Mouse (Mus musculus) kidney, embryonic 16.5 days (tissue): ENCODE results near the gene Cacna1a. TPM values are rescaled to one million over a fixed set of nuclear protein-coding genes. Genes with fewer than 3 reads are reported as not detected.
"Not testable (repeated sequence)": the region's sequence is repeated elsewhere in the genome, so short reads cannot be mapped to it uniquely, and the experiment has no call there.

ENCODE experiments used
- ATAC-seq: fragments of 200-750 bp; cut with Nextera tagmentation; 2 replicates; pipeline ENCODE4 v1.8.0; 2017; ENCODE audit warnings: moderate TSS enrichment; ENCODE audit not compliant: low FRiP score, low TSS enrichment
- H3K27ac ChIP-seq: fragments of 300-500 bp; sonication (generic); 2 replicates; pipeline ENCODE4 v1.5.1; 2014; ENCODE audit warnings: low read length
- H3K27me3 ChIP-seq: fragments of 300-500 bp; sonication (generic); 2 replicates; pipeline ENCODE4 v1.6.1; 2014; ENCODE audit warnings: low read length, control low read depth, mixed read lengths; ENCODE audit not compliant: insufficient read depth
- H3K36me3 ChIP-seq: fragments of 300-500 bp; sonication (generic); 2 replicates; pipeline ENCODE4 v1.6.1; 2014; ENCODE audit warnings: low read length, control low read depth, mixed read lengths; ENCODE audit not compliant: insufficient read depth
- H3K4me1 ChIP-seq: fragments of 300-500 bp; sonication (generic); 2 replicates; pipeline ENCODE4 v1.6.1; 2014; ENCODE audit warnings: low read length, control low read depth, mixed read lengths; ENCODE audit not compliant: insufficient read depth
- H3K4me2 ChIP-seq: fragments of 300-500 bp; sonication (generic); replicated peaks from 2 replicates; pipeline ENCODE4 v1.6.1; 2014; ENCODE audit warnings: low read depth, low read length
- H3K4me3 ChIP-seq: fragments of 300-500 bp; sonication (generic); 2 replicates; pipeline ENCODE4 v1.5.1; 2014; ENCODE audit warnings: mild to moderate bottlenecking, low read length
- H3K9ac ChIP-seq: fragments of 300-500 bp; sonication (generic); replicated peaks from 2 replicates; pipeline ENCODE4 v1.6.1; 2014; ENCODE audit warnings: low read length
- H3K9me3 ChIP-seq: fragments of 300-500 bp; sonication (generic); 2 replicates; pipeline ENCODE4 v1.6.1; 2016; ENCODE audit warnings: low read length, control low read depth
- WGBS: fragments of 180-500 bp; shearing (Covaris S2); extraction: QIAGEN DNeasy Blood & Tissue Kit; methylation state at CpG from one replicate; pipeline ENCODE4 v1.1.7; 2014; 5-methylcytosine and 5-hydroxymethylcytosine counted together
- polyA plus RNA-seq: library from polyadenylated mRNA; unstranded; fragments of >200 nt; fragmentation: Nextera tagmentation; extraction: Ambion mirVana; gene quantifications from 2 replicates; pipeline ENCODE4 v1.2.1, GENCODE M21; 2015

The Cacna1a gene
- polyA plus RNA-seq, 1 experiment from 2014 or later, result 2.0 TPM

DNA sequence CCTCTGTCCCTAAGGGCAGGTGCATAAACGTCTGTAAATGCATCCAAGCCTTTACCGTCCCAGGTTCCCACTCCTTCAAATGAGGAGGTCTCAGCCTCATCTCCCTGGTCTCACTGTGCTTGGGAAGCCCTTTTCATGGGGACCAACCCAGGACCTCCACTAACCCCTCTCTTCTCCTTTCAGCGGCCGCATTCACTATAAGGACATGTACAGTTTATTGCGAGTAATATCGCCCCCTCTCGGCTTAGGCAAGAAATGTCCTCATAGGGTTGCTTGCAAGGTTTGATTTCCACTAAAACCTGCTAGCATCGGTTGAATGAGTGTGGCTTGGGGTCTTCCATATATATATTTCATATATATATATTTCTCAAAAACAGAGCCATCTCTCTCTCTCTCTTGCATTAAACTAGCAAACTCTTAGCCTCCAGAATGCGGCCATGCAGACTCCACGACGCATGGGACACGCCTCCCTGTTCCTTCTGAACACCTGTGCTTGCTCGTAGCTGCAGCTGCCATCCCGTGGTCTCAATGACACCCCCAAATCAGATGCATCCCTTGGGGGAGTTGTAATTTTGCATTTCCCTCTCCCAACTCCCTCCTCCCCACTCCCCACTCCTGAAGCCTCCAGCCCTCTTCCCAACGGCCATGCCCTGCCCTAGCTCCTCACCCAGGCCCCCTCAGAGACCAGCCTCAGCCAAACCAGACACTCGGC is 226.4 kb downstream of the Cacna1a start:
- 37% methylated on average over 16 of the region's 16 CpGs for WGBS
- Histone ChIP-seq H3K27me3 (peaks cover 9% of the 10 kb centered on the region), H3K9me3 (no peaks in the 10 kb centered on the region), H3K9ac (no peak overlapping the region), H3K36me3 (no peaks in the 10 kb centered on the region), H3K4me3 (no peak overlapping the region), H3K4me2 (no peak overlapping the region), H3K4me1 (no peaks in the 10 kb centered on the region), H3K27ac (no peak overlapping the region)
- no peak for ATAC-seq

DNA sequence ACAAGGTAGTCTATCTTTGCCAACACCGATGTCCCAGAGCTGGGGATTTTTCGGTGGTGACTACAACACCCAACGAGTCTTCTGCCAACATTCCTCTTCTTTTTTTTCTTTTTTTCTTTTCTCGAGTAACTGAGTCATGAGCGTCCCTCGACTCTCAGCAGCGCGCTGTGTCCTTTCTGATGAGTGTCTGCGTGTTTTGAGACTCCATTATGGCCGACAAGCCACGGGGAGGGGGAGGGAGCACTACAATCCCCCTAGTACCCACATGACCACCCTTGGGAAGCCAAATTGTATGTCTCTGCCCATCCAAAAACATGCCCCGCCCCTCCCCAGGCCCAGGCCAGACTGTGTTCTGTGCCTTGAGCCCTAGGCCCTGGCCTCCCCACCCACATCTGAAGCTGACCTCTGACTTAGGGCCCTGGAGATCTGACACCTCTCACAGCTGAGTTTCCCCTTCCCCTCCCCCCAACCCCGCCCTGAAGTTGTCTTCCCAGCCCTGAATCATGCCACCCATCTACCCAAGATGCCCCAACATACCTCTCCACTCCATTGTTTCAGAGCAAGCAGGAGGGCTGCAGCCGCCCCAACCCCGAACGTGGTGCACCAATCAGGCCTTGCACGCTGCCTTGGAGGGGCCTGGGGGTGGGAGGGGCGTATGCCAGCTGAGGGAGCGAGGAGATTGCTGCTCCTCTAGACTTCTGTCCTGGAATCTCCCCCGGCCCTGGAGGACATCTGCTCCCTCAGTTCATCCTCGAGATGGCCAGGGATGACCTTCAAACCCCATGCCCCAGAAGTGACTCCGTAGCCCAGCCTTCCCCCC is 227.6 kb downstream of the Cacna1a start:
- Histone ChIP-seq H3K4me1 (no peaks in the 10 kb centered on the region), H3K4me3 (no peak overlapping the region), H3K9ac (no peak overlapping the region), H3K27ac (no peak overlapping the region), H3K36me3 (no peaks in the 10 kb centered on the region), H3K4me2 (no peak overlapping the region), H3K27me3 (peaks cover 9% of the 10 kb centered on the region), H3K9me3 (no peaks in the 10 kb centered on the region)
- 24% methylated on average over 22 of the region's 22 CpGs for WGBS
- peak; percentile 15; the same call in 1 of the 2 replicates for ATAC-seq

DNA sequence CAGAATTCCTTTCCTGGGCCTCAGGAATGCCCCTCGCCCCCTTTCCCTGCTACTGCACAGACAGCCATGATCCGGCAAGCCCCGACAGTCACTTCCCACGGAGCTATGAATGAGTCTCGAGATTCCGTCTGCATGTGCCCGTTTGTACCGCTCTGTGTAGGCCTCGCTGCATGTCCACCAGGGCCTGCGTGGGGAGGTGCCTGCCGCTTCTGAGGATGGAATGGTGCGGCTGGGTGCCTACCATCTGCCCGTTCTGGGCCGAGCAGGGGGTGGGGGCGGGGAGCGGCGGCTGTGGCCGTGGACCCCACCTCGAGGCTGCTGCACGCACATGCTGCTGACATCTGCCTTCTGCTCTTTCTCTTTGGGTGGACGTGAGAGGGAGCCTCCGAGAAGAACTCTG is 228.8 kb downstream of the Cacna1a start:
- H3K36me3 ChIP-seq, result no peaks in the 10 kb centered on the region
- no peak overlapping the region for H3K4me3 ChIP-seq
- no peaks in the 10 kb centered on the region for H3K4me1 ChIP-seq
- no peak overlapping the region for H3K9ac ChIP-seq
- H3K9me3 ChIP-seq, result no peaks in the 10 kb centered on the region
- ATAC-seq, result no peak
- H3K27ac ChIP-seq, result no peak overlapping the region
- H3K27me3 ChIP-seq, result peaks cover 9% of the 10 kb centered on the region
- no peak overlapping the region for H3K4me2 ChIP-seq
- WGBS, result 48% methylated on average over 22 of the region's 22 CpGs

DNA sequence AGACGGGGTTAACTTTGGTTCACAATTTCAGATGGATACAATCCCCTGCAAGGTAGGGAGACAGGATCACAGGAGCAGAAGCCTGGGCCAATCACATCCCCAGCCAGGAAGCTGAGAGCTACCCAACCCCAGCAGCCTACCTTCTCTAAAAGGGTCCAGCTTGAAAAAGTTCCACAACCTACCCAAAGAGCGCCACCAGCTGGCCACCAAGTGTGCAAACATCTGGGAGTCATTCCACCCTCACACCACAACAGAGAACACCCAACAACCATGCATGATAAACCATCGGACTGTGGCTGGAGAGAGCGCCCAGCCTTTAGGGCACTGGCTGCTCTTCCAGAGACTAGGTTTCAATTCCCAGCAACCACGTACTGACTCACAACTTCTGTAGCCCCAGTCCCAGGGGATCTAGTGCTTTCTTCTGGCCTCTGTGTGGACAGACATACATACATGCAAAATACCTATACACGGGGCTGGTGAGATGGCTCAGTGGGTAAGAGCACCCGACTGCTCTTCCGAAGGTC is 232.9 kb downstream of the Cacna1a start:
- peaks cover 5% of the 10 kb centered on the region; the same call in 1 of the 2 replicates for H3K27me3 ChIP-seq
- 76% methylated on average over 8 of the region's 8 CpGs for WGBS
- ATAC-seq, result no peak

DNA sequence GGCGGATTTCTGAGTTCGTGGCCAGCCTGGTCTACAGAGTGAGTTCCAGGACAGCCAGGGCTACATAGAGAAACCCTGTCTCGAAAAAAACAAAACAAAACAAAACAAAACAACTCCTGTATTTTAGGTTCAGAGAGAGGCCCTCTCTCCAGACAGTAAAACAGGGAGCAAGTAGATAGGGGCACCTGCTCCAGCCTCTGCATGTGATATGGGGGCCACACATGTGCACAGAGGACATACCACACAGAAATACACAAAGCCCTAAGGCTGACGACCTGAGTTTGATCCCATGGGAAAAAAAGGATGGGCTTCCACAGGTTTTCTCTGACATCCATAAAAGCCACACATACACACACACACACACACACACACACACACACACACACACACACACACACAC is 235.2 kb downstream of the Cacna1a start:
- H3K27me3 ChIP-seq, H3K4me2 ChIP-seq, ATAC-seq, H3K9me3 ChIP-seq, H3K4me3 ChIP-seq, H3K9ac ChIP-seq, H3K27ac ChIP-seq, H3K4me1 ChIP-seq, H3K36me3 ChIP-seq: not testable (repeated sequence)
- 70% methylated on average over 4 of the region's 4 CpGs for WGBS

More for the DNA sequence above, 232.9 kb downstream of the Cacna1a start:
- H3K9me3 ChIP-seq, result no peaks in the 10 kb centered on the region
- H3K36me3 ChIP-seq, result no peaks in the 10 kb centered on the region
- no peak overlapping the region for H3K27ac ChIP-seq
- no peak overlapping the region for H3K9ac ChIP-seq
- no peak overlapping the region for H3K4me2 ChIP-seq
- H3K4me1 ChIP-seq, result no peaks in the 10 kb centered on the region
- H3K4me3 ChIP-seq, result no peak overlapping the region

DNA sequence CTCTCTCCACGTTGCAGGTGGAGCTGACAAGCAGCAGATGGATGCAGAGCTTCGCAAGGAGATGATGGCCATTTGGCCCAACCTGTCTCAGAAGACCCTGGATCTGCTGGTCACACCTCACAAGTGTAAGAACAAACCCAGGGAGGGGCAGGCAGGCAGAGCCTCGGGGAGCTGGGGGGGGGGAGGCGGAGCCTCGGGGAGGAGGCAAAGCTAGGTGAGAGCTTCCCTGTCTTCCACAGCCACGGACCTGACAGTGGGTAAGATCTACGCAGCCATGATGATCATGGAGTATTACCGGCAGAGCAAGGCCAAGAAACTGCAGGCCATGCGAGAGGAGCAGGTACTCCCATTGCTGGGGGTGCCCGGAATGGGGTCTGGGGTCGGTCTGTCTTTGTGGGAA is 241.3 kb downstream of the Cacna1a start:
- H3K27ac ChIP-seq, result no peak overlapping the region
- no peaks in the 10 kb centered on the region for H3K27me3 ChIP-seq
- no peak for ATAC-seq
- WGBS, result 66% methylated on average over 10 of the region's 11 CpGs
- no peak overlapping the region for H3K4me3 ChIP-seq
- H3K4me1 ChIP-seq, result no peaks in the 10 kb centered on the region
- H3K9me3 ChIP-seq, result no peaks in the 10 kb centered on the region
- H3K9ac ChIP-seq, result no peak overlapping the region
- H3K36me3 ChIP-seq, result no peaks in the 10 kb centered on the region
- H3K4me2 ChIP-seq, result no peak overlapping the region

DNA sequence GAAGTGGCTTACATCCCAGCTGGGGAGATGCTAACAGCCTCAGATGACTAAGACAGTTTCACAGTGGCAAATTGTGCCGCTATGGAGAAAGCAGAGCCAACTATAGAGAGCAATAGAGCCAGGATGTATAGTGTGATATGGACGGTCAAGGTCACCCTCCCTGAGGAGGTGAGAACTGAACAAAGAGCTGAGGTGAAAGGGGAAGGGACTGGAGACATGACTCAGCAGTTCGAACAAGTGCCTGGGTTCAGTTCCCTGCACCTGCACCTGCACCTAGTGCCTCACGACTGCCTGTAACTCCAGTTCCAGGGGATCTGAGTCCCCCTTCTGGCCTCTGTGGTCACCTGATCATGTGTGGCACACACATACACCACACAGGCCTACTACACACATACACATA is 241.9 kb downstream of the Cacna1a start:
- 77% methylated on average over 4 of the region's 4 CpGs for WGBS
- H3K9me3 ChIP-seq, result no peaks in the 10 kb centered on the region
- no peak overlapping the region for H3K9ac ChIP-seq

DNA sequence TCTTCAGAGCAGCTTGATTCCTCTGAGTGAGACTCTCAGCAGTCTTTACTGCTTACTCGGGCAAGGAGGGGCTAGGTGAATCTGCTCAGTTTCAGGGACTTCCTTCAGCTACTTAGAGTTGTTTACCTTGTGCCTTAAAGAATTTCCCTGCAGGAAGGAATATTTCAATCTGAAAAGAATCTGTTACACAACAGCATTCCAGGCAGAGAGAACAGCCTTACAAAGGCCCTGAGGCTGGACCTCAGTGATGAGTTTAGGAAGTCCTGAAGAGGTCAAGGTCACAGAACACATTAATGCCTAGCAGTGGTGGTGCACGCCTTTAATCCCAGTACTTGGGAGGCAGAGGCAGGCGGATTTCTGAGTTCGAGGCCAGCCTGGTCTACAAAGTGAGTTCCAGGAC is 243.6 kb downstream of the Cacna1a start:
- no peak overlapping the region for H3K4me3 ChIP-seq
- WGBS, result 90% methylated on average over 4 of the region's 4 CpGs
- H3K4me1 ChIP-seq, result peaks cover 16% of the 10 kb centered on the region
- no peak overlapping the region for H3K4me2 ChIP-seq
- H3K9me3 ChIP-seq, result no peaks in the 10 kb centered on the region
- ATAC-seq, result no peak
- no peaks in the 10 kb centered on the region for H3K36me3 ChIP-seq
- H3K9ac ChIP-seq, result no peak overlapping the region
- H3K27me3 ChIP-seq, result no peaks in the 10 kb centered on the region
- H3K27ac ChIP-seq, result no peak overlapping the region

More for the DNA sequence above, 241.9 kb downstream of the Cacna1a start:
- no peak overlapping the region for H3K4me2 ChIP-seq
- no peak for ATAC-seq
- 0 out of 2 replicates have a peak, but pooled peaks cover 4% of the 10 kb centered on the region for H3K4me1 ChIP-seq
- H3K27ac ChIP-seq, result no peak overlapping the region
- H3K36me3 ChIP-seq, result no peaks in the 10 kb centered on the region
- no peak overlapping the region for H3K4me3 ChIP-seq
- no peaks in the 10 kb centered on the region for H3K27me3 ChIP-seq

DNA sequence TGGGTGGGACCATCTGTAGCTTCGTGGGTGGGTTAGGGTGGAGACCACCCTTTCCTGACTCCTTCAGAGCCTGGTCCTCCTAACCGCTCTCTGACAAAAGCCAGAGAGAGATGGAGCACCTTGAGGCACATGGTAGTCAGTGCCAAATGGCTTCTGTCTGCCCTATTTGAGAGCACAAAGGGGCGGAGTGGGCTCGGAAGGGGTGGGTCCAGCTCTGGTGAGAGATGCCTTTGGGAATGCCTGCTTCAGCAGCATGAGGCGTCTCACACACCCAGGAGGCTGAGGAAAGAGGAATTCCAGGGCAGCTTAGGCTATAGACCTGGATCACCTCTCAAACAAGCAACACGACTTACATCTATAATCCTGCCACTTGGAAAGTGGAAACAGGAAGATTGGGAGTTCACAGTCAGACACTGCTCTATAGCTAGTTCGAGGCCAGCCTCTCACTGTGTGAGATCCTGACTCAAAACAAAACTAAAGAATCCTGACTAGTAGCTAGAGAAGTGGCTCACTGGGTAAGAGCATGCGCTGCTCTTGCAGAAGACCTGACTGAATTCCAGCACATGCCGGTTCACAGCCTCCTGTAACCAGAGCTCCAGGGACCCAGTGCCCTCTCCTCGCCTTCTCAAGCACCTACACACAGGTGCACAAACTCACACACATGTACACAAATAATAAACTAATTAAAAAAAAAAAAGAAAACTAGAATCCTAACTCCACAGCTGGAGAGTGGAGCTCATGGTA is 245.8 kb downstream of the Cacna1a start:
- no peak overlapping the region for H3K4me2 ChIP-seq
- H3K4me1 ChIP-seq, result peaks cover 26% of the 10 kb centered on the region
- no peaks in the 10 kb centered on the region for H3K27me3 ChIP-seq
- no peak overlapping the region for H3K4me3 ChIP-seq
- H3K27ac ChIP-seq, result no peak overlapping the region
- ATAC-seq, result no peak
- no peak overlapping the region for H3K9ac ChIP-seq
- 39% methylated on average over 10 of the region's 10 CpGs for WGBS
- H3K36me3 ChIP-seq, result no peaks in the 10 kb centered on the region
- H3K9me3 ChIP-seq, result no peaks in the 10 kb centered on the region
